Mouse (Mus musculus) lung, adult 2 months (tissue): ENCODE measurements around the gene Scn11a.

Experiments used
- CTCF ChIP-seq: fragments of 200-500 bp; IDR thresholded peaks from 2 replicates; pipeline ENCODE4 v1.5.1; 2011; ENCODE audit warnings: mild to moderate bottlenecking, low read length, control low read depth; ENCODE audit not compliant: insufficient read depth
- POLR2A ChIP-seq: fragments of 200-500 bp; IDR thresholded peaks from 2 replicates; pipeline ENCODE4 v1.6.1; 2011; ENCODE audit warnings: low read depth, mild to moderate bottlenecking, control low read depth, low read length, borderline replicate concordance; ENCODE audit errors: extremely low read depth

DNA sequence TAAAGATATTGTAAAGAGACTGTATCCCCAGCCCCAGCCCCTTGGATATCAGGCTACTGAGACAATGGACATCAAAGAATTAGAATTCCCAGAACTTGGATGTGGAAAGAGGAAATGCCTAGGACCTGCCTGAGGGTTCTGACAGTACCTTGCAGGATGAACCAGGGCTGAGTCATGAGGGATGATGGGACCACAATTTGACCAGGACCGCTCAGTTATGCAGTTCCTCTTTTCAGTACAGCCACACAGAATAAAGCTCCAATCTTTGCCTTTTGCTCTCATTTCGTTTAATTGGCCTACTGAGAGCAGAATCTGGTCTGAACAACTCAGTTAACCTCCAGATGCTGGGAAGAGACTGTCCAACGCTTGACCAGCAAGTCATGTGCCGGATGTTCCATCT lies 18.3 kb upstream of the Scn11a start:
- TF ChIP-seq CTCF (no peak), POLR2A (no peak)
